Mouse (Mus musculus) thymus, adult 18-20 months (tissue): ENCODE results near the gene Smarca2.

Experiments
- DNase-seq, 2 experiments: peaks; one replicate each; pipeline ENCODE4 v3.0.0; 2022; ENCODE audit warnings: mixed read lengths in 2 of 2

The Smarca2 gene

DNA sequence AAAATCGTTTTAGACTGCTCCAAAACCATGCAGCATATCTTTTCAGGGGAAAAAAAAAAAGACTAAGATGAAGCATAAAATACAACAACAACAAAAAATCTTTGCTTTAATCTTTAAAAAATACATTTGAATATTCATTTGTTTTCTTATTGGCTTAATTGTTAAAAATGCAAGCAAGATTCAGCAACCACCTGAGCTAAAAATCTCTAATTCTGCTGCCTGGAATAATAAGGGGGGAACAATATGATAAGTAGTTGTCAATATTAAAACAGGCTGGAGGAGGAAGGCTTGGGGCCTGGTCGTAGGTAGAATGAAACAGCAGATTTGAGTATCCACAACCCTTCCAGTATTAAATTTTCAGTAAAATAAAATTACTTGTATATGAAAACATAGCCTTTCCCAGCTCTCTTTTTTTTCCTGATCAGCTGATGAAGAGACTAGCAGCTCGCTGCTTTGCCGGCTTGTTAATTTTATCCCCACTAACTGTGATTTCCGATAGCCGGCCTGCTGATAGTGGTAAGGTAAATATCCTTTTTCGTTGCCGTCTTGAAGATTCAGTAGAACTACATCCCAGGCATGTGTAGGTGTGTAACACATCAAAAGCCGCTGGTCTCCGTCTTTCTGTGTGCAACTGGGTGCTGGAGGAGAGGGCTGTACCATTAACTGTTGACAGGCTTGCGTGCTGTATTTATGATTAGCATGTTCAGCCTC lies 144.7 kb downstream of the Smarca2 start:
- no peak for DNase-seq

DNA sequence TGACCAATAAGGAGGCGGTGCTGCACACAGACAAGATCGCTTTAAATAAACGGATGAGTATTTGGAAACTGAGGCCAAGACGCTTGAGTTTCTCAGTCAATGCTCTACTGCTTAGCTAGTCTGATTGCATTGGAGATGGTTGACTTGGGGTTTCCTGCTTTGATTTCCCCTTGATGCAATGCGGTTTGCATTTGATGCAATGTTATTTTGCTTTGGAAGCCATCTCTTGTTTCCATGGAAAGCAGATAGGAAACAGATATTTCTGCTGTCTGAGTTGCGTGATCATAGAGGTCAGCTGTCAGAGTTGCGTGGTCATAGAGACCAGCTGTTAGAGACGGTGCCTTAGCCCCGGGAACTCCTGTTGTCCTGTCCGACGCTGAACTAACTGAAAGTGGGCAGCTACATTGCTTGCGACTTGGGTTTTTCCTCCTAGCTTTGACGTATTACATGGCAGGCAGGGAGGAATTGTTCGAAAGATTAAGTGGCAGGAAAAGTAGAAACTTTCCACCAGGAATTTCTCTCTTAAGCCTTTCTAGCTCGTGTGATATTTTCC lies 147.8 kb downstream of the Smarca2 start:
- no peak for DNase-seq

DNA sequence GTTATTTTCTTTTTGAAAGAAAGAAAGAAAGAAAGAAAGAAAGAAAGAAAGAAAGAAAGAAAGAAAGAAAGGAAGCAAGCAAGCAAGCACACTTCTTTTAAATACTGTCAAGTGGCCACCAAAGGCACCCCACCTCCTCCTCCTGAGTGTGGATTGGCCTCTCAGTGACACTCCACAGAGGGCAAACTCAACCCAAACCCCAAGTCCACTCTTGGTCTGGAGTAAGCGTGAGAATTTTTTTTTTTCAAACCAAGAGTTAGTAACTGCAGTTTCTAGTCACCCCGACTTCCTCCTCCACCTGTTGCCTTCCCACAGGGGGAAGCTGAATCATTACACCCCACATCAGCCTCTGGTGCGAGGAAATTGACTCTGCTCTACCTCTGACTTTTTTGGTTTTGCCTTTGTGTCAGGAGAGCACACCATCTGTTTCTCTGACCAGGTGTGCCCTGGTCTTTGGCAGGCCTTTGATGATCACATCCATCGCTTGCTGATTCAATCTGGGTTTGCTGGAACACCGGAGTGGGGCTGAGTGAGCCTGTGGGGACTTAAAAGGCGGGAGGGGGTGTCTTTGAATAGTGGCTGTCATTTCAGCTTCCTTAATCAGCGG lies 148.5 kb downstream of the Smarca2 start:
- DNase-seq: peak in 1 of 2 experiments; percentile 18

DNA sequence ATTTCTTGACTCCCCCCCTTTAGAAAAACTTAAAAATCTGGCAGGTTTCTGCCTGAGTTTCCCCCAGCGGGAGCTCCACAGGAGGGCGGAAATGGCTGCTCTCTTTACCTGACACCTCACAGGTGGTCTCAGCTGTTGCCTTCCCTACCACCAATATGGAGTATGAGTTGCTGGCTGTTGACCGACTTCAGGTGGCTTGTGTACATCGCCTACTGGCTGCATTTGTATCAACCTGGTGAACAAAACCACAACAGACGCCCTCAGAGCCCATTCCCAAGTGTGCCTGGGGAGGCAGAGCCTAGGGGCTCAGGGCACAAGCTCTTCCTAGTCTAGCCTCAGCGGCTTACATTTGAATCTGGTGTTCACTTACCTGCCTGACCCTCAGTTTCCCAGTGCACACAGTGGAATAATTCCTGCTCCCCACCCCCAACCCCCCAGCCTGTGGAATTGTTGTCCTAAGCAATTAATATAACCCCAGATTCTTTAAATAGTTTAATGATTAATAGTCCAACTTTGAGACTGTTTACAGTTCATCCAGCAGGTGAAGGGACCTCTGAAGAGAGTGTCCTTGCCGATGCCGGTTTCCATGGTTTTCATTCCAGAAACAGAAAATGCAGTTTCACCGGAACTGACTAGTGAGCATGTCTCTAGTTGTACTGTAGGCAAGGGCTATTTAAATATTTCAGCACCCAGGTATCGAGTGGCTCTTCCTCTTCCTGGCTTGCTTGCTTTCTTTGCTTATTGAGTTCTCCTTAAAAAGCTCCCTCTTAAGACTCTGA lies 149.4 kb downstream of the Smarca2 start:
- no peak for DNase-seq

DNA sequence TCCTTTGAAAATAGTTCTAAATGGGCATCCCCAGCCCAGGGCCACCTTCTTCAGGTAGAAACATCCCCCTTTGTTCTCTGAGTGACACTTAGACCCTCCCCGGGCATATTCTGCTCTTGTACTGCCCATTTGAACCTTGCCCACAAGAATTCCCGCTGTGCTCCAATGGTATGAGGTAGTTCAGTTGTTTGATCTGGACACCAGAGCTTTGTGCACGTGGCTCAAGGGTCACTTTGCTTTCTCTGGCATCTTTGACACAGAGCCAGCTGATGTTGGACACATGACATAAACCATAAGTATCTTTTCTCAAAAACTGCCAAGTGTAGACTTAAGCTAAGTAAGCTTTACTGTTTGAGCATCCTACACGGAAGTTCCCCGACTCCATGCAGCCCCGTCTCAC lies 151.1 kb downstream of the Smarca2 start:
- no peak for DNase-seq

DNA sequence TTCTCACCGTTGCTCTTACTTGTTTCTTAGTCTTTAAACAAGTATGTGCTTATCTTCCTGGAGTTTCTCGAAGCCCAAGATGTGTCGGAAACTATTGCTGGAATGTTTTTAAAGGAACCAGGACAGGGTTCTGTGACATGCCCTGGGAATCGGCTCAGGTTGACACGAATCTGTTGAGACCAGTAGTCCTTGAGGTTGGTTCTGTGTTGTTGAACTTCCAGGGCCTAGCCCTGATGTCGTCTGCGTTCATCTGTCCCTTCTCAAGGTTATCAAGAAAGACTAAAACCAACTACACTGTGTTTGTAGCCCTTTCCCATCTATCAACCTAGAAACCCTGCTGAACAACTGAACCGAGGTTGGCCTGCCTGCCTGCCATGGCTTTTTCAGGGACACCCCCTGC lies 151.5 kb downstream of the Smarca2 start:
- DNase-seq: no peak

DNA sequence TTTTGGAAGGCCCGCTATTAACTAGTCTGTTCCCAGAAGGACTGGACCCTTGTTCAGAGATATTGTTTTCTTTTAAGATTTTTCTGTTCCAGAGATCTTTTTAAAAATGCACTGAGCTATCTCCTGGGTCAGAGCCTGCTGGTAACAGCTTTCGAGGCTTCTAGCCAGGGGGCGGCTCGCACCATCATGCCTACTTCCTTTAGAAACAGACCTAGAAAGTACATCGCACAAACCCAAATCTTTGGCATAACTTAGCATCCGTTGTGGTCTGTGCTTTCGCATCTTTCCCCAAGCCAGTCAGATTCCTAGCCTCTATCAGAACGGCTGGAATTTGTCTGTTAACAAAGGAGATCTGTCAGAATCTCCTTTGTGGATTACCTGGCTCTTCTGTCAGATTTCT lies 153.3 kb downstream of the Smarca2 start:
- no peak for DNase-seq

DNA sequence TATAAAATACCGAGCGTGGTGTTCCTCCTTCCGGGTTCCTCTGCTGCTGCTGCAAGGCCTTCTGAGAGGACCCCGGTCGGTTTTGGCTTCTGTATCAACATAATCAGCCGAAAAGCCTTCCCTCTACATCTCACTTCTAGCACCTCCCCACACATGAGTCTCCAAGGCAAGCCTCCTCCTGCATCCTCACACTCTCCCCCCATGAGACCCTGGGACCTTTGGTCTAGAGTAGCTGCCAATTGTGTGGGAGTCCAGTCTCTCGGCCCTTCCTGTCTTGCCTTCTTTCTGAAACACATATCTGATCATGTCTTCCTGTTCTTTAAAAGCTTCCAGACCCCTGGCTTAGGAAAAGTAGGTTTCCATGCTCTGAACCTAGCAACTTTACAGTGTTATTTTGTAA lies 153.8 kb downstream of the Smarca2 start:
- DNase-seq: no peak

DNA sequence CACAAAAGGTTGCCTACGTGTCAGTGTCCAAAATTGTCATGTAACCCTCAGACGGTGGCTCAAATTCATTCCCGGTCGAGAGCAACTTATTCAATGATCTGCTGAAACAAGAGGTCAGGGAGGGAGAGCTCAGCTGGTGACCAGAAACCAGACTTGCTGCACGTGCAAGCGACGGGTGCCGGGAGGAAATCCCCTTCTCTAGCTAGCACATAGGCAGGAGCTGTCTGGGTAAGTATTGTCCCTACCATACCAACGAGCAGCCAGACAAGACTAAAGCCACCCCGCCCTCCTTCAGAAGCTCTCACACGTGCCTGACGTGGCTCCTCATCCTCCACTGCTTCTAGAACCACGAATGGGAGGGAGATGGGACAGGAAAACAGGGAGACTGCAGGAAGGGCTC lies 154.4 kb downstream of the Smarca2 start:
- no peak for DNase-seq

DNA sequence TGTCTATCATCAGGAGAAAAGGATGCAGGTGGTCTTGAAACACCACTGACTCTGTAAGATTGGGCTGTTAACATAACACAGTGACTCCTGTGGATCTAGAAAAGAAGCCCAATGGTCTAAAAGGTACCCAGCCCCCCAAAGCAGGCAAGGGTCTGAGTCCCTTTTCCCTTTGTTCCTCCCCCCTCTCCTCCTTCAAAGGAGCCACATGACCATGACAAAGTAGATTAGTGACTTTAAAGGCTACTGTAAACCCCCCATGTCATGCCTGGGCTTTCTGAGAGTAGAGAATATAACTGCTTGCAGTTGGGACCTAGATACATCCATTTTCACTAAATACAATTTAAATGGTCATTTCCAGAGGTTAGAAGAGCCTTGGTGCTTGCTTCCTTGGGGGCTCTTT lies 156.4 kb downstream of the Smarca2 start:
- DNase-seq: no peak

DNA sequence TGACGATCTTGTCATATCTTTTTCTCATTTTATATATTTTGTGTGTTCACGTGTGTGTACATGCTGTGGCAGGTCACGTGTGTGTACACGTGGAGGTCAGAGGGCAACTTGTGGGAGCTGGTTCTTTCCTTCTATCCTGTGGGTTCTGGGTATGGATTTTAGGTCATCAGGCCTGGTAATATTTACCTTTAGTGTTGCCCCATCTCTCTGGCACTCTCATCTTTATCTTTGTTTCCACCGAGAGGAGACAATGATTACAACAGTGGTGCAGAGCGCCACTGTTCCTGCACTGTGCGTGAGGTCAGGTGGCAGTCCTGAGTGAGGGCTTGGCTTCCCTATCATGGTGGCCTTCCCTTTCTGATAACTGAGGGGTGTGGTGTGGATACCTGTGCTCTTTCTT lies 160.6 kb downstream of the Smarca2 start:
- no peak for DNase-seq

DNA sequence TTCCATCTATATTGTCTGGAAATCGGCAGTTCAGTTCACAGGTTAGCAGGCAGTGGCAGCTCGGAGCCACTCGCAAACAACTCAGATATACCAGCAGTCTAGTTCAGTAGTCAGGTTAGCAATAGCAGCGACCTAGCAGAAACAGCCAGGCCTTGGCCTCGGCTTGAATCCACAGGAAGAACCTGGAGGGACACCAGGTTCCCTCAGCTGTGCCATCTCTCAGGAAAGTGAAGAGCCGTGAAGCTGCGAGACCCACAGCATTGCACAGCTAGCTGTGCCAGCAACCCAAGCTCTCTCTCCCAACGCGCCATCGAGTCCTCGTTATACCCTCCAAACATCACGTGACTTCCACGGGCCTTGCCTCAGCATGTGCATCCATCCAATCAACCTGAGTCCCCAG lies 162.6 kb downstream of the Smarca2 start:
- DNase-seq: no peak

DNA sequence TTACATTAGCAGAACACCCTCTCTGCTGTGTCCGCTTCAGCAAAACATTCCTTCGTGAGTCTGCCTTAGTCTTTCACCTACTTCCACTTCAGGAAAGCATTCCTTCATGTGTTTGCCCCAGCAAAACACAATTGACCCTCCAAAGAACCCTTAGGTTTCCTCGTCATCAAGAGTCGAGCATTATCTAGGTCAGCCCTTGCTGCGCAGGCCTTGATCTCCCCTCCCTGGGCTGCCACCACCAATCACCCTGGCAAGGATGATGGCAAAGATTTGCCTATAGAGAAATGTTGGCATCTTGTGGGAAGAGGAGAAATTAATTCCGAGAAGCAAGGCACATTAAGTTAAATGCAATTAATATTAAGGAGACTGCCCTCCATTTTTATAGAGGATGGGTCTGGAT lies 163.1 kb downstream of the Smarca2 start:
- no peak for DNase-seq

DNA sequence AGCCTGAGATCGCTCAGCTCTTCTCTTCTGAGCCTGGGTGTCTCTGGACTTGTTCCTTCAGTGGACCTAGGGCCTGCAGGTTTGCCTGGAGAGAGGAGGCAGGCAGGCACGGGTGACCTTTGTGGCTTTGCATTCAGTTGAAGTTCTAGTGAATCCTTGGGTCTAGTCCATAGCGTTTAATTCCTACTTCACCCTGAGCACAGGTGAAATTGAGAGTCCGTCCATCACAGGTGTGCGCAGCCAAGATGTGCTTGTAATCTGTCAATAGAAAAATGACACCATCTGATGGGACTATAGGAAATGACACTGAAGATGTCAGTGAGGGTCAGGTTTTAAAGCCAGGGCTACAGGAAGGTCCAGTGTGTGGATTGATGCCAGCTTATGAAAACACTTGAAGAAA lies 164.0 kb downstream of the Smarca2 start:
- no peak for DNase-seq

DNA sequence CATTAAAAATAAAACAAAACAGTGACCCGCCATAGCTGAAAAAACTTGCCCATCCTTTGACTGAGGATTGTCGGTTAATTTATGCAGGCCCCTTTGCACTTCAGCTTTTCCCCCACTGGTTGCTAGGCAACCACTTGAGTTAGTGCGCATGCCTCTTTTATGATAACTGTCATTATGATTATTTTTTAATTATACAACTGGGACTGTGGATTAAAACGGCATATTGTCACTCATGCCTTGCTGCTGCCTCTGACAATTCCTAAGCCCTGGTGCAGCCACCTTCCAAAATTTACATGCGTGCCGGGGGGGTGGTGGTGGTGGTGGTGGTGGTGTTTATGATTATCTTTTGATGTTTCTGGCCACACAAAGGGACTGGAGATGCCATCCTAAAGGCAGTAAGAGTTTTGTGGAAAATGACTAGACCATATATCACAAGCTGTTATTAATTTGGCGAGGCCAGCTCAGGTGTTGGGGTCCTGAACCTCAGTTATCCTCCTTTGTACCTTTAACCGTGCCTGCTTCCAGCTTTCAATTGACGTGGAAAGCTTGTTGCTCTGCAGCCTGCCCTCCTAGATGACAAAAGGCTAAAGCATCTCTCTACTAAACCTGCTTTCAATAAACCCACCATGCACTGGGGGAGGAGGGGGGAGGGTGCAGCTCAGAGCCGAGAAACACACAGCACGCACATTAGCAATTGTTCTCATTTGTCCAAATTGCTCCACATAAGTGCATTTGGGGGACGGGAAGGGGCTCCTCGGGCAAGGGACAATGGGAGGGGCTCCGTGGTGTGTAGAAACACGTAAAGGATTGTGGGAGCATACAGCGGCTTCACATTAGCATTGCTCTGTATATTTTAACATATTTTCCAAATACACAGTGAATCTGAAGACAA lies 165.0 kb downstream of the Smarca2 start:
- DNase-seq: no peak

DNA sequence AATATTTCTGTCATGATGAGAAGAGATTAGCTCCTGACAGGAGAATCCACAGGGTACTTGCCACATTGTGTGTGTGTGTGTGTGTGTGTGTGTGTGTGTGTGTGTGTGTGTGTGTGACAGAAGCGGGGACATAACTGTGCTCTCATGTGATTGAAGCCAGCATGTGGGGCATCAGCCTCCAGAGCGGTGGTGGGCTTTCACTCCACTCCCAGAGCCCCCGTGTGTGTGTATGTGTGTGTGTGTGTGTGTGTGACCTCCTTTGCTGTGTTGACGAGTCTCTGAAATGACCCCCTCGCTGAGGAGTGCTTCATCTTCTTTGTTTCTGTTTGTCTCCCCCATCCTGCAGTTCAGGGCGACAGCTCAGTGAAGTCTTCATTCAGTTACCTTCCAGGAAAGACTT lies 165.7 kb downstream of the Smarca2 start:
- DNase-seq: no peak

DNA sequence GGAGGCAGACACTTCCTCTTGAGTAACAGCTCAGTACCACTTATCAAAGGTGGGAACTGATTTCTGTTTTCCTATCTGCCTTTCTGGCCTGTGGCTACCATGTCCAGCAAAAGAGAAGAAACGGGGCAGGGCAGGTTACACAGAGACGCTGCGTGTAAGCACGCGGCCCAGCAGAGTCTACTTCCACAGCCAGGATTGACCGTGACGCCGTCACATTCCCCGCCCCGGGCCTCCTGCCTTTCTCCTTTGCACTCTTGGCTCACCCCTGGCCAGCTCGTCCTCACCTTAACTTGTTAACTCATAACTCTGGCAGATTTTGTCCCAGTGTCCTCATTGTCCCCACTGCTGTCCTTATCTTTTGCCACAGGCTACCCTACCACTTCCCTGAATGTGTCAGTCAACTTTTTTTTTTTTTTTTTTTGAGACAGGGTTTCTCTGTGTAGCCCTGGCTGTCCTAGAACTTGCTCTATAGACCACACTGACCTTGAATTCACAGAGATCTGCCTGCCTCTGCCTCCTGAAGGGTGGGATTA lies 167.3 kb downstream of the Smarca2 start:
- no peak for DNase-seq

DNA sequence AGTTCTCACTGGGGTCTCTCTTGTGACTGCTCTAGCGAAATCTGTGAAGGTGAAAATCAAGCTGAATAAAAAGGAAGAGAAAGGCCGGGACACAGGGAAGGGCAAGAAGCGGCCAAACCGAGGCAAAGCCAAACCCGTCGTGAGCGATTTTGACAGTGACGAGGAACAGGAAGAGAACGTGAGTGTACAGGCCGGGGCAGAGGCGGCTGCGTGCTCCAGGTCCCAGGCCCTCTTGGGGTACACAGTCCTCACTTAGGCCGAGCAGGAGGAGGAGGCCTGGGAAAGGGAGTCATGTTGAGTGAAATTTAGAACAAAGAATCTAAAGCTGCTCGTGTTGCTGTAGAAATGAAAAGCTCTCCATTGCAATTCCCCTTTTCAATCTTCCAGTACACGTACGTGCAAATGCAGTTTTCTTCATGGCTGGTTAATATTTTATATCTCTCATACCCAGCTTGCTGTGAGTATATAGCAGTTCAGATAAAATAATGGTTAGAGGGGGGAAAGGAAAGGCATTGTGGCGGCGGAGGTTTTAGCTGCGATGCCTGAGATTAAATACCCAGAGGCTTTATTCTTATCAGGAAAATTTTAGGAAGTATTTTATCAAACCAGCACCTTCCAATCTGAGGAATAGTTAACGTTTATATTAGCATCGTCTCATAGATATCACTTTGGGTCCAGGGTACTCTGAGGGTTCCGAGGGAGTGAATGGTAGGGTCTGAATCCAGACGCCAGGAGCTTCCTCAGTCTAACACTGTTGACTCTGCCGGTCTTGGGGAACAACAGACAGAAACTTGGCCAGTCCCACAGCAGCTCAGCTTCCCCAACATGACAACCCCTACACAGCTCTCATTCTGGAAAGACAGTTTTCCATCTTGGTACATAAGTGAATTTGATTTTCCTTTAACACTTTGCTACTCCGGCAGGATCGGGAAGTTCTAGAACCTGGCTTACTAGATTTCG lies 171.5 kb downstream of the Smarca2 start:
- DNase-seq: no peak

DNA sequence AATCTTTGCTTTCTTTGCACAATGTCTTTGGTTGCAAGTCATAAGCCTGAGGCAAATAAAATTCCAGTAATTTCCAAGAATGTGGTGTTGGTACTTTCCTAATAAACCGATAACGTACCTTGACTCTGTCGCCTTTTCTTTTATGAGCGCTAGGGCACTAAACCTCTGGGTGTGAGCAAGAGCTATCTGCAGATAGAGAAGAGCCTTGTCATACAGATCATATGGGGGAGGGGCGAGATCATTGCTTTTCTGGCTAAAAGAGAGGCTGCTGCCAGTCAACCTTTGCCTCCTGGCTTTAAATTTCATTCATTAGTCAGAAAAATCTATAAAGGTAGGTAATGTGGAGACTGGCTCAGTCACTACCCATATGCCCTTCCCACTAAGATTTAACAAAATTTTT lies 173.3 kb downstream of the Smarca2 start:
- DNase-seq: no peak

DNA sequence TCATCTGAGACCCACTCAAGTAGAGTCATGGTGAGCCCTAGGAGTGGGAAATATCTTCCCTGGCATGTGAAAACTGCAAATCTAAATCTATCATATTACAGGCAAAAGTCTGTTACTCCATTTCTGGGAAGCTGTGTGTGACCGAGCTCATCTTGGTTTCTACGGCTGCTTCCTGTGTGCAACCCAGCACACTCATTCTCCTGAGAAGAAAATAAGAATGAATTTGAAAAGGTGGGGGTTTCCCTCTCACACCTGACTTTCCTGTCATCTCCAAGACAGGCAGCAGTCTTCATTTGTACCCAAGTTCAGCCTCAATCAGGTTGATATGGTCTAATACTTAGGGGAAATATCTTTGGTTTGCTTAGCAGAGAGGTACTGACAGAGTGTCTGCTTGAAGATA lies 176.4 kb downstream of the Smarca2 start:
- no peak for DNase-seq

DNA sequence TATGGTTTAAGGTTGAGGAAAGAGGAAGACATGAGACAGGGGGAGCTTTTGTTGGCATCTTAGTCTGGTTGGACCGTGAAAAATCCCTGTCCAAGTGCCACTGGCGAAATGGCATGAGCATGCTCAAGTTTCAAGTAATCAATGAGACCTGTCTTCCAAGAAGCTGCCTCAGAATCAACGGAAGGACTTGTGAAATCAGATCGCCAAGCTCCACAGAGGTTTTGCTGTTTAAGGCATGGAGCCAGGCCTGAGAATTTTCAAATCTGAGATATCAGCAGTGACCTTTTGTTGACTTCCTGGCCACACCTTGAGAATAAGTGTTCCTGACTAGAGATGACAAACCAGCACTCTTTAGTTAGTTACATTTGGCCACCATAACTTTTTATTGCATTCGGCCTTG lies 183.6 kb downstream of the Smarca2 start:
- DNase-seq: no peak
